Mouse (Mus musculus): ENCODE results near the gene D130052B06Rik.

DNA sequence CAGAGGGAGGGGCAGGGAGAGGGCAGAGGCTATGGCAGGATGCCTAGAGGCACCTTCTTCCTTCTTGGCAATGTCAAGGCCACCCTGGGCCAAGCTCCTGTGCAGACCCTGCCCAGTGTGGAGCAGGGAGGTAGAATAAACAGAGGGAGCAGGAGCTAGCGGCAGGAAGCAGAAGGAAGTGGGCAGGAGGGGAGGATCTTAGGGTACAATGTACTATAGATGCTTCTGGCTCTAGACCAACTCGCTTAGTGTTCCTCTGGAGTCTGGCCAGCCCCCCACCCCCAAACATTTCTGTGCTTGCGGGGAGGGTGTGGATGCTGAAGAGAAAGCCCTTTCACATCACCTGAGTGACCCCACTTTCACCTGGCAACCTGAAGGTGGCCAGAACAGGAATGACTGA, 19.5 kb upstream of the D130052B06Rik start:
- TF ChIP-seq POLR2A (IDR thresholded peaks at IDR 0.05; ENCODE audit: low read depth, low read length) = no peak
- no peak for TF ChIP-seq CTCF (IDR thresholded peaks at IDR 0.05; ENCODE audit: borderline replicate concordance, insufficient read depth, low read length)

Measured in embryonic fibroblast, embryonic 13.5 days (primary cell).